Mouse (Mus musculus) embryonic fibroblast, embryonic 13.5 days (primary cell): ENCODE measurements around the gene Rbms3.

ENCODE experiments used
- CTCF ChIP-seq: IDR thresholded peaks from 2 replicates; pipeline ENCODE4 v1.5.1; 2011; ENCODE audit warnings: mild to moderate bottlenecking, control low read depth, low read length, moderate library complexity, borderline replicate concordance; ENCODE audit not compliant: insufficient read depth
- POLR2A ChIP-seq: IDR thresholded peaks from 2 replicates; pipeline ENCODE4 v1.6.1; 2011; ENCODE audit warnings: low read depth, mild to moderate bottlenecking, control low read depth, low read length, moderate library complexity

DNA sequence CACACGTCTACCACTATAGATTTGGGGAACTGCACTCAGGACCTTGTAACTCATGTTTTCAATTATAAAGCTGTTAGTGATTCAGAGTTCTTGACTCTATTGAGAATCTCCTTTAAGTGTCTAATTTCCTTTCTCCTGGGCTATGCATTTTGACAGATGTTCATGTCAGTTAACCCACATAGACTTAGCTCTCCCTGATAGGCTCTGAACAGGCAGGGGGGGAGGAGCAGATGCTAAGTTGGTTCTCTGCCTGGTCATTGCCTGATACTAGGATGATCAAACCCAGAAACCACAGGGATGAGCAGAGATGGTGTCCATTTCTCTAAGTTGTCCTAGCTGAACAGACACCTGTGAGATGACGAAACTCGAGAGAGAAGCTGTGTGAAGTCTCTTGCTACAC, 707.2 kb downstream of the Rbms3 start:
- TF ChIP-seq CTCF: no peak
- no peak for TF ChIP-seq POLR2A
